10 mouse cellular contexts compared by ENCODE assay signal in the genomic region with DNA sequence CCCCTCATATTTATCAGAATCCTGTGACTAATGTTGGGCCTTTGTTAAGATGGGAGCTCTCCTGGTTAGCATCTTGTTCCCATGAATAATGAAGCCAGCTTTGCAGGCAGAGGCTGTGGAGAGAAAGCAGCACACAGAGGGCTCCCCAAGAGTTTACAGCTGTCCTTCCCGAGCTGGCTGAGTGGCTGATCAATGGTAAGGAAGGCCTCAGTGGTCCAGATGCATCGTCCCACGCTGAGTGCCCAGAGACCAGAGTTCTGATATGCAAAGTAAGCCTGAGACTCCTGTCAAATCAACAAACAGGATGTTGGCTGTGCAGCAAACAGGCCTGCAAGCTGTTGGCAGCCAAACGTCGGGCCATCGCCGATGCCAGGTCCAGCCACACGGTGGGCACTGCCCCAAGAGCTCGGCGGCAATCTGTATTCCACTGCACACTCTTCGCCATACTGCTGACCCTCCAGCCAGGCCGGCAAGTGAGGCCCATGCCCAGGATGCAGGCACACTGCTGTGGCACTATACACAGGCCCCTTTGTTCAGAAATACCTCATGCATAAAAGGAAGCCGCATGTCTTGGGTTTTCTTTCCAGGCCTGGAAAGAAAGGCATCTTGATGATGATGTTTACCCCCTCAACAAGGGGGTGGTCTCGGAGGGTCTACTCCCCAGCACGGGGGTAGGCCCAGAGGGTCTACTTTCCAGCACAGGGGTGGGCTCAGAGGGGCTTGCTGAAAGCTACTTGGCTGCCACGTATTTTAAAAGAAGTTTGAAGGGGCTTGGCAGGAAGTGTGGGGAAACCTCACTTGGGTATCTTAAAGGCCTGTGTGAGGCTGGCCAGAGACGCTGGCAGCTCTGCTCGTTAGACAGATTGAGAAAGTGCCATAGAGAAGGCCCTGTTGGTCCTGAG.
DNase-seq lines count a peak whose midpoint lies in the region; ATAC-seq lines count a peak whose summit lies in the region.
"Had no signal": no experiment of that assay in that cellular context is flagged by ENCODE, and none has a peak within 500 bp of the region (broad histone marks: within the 10 kb centered on the region; RNA-seq: fewer than 3 reads in every experiment).

No protein-coding gene starts in this region.

- no peak overlapping the region for H3K4me3 ChIP-seq in hindbrain, embryonic 12.5 days

- peaks cover 9% of the 10 kb centered on the region; the same call in 1 of the 2 replicates for H3K4me1 ChIP-seq in hindbrain, embryonic 12.5 days

- ATAC-seq in hindbrain, embryonic 12.5 days (ENCODE audit: low FRiP score), result peak; percentile 89

- 51% methylated on average over 18 of the region's 18 CpGs for WGBS in hindbrain, embryonic 12.5 days

- H3K27me3 ChIP-seq in hindbrain, embryonic 12.5 days, result no peaks in the 10 kb centered on the region

- 0 out of 2 replicates have a peak, but pooled peaks cover 3% of the 10 kb centered on the region for H3K9me3 ChIP-seq in hindbrain, embryonic 12.5 days (replicated peaks)

- H3K27ac ChIP-seq in hindbrain, embryonic 12.5 days, result peak overlapping the region; percentile 49; the same call in 1 of the 2 replicates

- no peak overlapping the region for H3K9ac ChIP-seq in hindbrain, embryonic 12.5 days

- H3K36me3 ChIP-seq in hindbrain, embryonic 12.5 days, result no peaks in the 10 kb centered on the region

- peak; percentile 39 for DNase-seq in layer of hippocampus, adult 9-11 months
- DNase-seq in layer of hippocampus, adult 11-12 months (ENCODE audit: low spot score), result no peak
- peak; percentile 95 to 96 for DNase-seq in cerebellum, postnatal 10 days
- DNase-seq in neural tube, embryonic 10.5 days (ENCODE audit: extremely low spot score, low spot score), result peak; percentile 16
- no peak for DNase-seq in spleen, adult 12 weeks (ENCODE audit: low spot score)
- DNase-seq in ovary, postnatal 36 days (ENCODE audit: low spot score), result no peak
- no peak for DNase-seq in ovary, postnatal 10 days (ENCODE audit: low spot score)
- DNase-seq: thymus, postnatal 4 days had no signal

- no peak overlapping the region for H3K4me2 ChIP-seq in hindbrain, embryonic 12.5 days (replicated peaks)
- H3K4me2 ChIP-seq: liver, embryonic 11.5 days had no signal

Comparison
In these comparisons a context has a peak if more than half of its experiments do, and no peak if none do; other contexts are left out.
1. DNase-seq: peak in layer of hippocampus, adult 9-11 months (single experiment), cerebellum, postnatal 10 days (2 of 2) and neural tube, embryonic 10.5 days (single experiment); none in layer of hippocampus, adult 11-12 months (single experiment), spleen, adult 12 weeks (single experiment), ovary, postnatal 36 days (single experiment) and ovary, postnatal 10 days (single experiment).